Mouse (Mus musculus) cerebellum, postnatal 4 days (tissue): ENCODE measurements around the gene Clcn5.

Experiments used
- DNase-seq, 2 experiments: peaks; one replicate each; pipeline ENCODE4 v3.0.0; 2022; ENCODE audit warnings: low spot score in 2 of 2, mixed read lengths in 1 of 2

The Clcn5 gene

GRCm38 (mm10) chrX:7319089-7319721 is at the start of gene Clcn5:
Gene Clcn5 (minus strand): TSS chrX:7319358.
- peak; percentile 84 to 93 for DNase-seq

- DNase-seq, result no peak
Measured at GRCm38 (mm10) chrX:7325455-7325854, 6.3 kb upstream of the Clcn5 start.

GRCm38 (mm10) chrX:7322288-7322687 is 3.1 kb upstream of the Clcn5 start:
- DNase-seq, result peak; percentile 44 to 62

- DNase-seq, result no peak
Measured at GRCm38 (mm10) chrX:7320571-7320970, 1.4 kb upstream of the Clcn5 start.

GRCm38 (mm10) chrX:7318551-7319025 is 570 bp downstream of the Clcn5 start:
- DNase-seq, result no peak

GRCm38 (mm10) chrX:7315115-7315514 is 4.0 kb downstream of the Clcn5 start:
- DNase-seq, result no peak

- no peak for DNase-seq
Measured at GRCm38 (mm10) chrX:7314645-7315044, 4.5 kb downstream of the Clcn5 start.

GRCm38 (mm10) chrX:7308242-7308641 is 10.9 kb downstream of the Clcn5 start:
- no peak for DNase-seq

GRCm38 (mm10) chrX:7306861-7307260 is 12.3 kb downstream of the Clcn5 start:
- DNase-seq, result no peak

- DNase-seq, result no peak
Measured at GRCm38 (mm10) chrX:7292981-7293380, 26.2 kb downstream of the Clcn5 start.

- DNase-seq, result no peak
Measured at GRCm38 (mm10) chrX:7292151-7292768, 26.9 kb downstream of the Clcn5 start.

- no peak for DNase-seq
Measured at GRCm38 (mm10) chrX:7288976-7289375, 30.2 kb downstream of the Clcn5 start.

GRCm38 (mm10) chrX:7287051-7287734 is 32.0 kb downstream of the Clcn5 start:
- no peak for DNase-seq

GRCm38 (mm10) chrX:7282636-7283035 is 36.5 kb downstream of the Clcn5 start:
- DNase-seq, result no peak

GRCm38 (mm10) chrX:7279722-7280121 is 39.4 kb downstream of the Clcn5 start:
- DNase-seq, result no peak

GRCm38 (mm10) chrX:7276564-7276963 is 42.6 kb downstream of the Clcn5 start:
- DNase-seq, result peak in 1 of 2 experiments; percentile 19

- DNase-seq, result no peak
Measured at GRCm38 (mm10) chrX:7261149-7261548, 58.0 kb downstream of the Clcn5 start.

- no peak for DNase-seq
Measured at GRCm38 (mm10) chrX:7260400-7261113, 58.6 kb downstream of the Clcn5 start.

- no peak for DNase-seq
Measured at GRCm38 (mm10) chrX:7259718-7260117, 59.4 kb downstream of the Clcn5 start.

GRCm38 (mm10) chrX:7256022-7256421 is 63.1 kb downstream of the Clcn5 start:
- DNase-seq, result no peak

GRCm38 (mm10) chrX:7204099-7204498 is 115.1 kb downstream of the Clcn5 start:
- no peak for DNase-seq

- DNase-seq, result no peak
Measured at GRCm38 (mm10) chrX:7203535-7203934, 115.6 kb downstream of the Clcn5 start.
